Mouse (Mus musculus) MEL (cell line): ENCODE data around the gene Tecta.

Source experiments
- CTCF ChIP-seq, 3 experiments: IDR thresholded peaks in 2 of 3; conservative IDR thresholded peaks in 1 of 3; 2 replicates each; pipeline ENCODE4 v1.5.1; 2011 to 2012; ENCODE audit warnings: low read length in 3 of 3, low read depth in 2 of 3, mild to moderate bottlenecking in 2 of 3, improper control_type of control experiment in 1 of 3, inconsistent platforms in 1 of 3, mixed read lengths in 1 of 3, moderate library complexity in 1 of 3; ENCODE audit not compliant: control insufficient read depth in 1 of 3, insufficient read depth in 1 of 3, poor library complexity in 1 of 3, severe bottlenecking in 1 of 3
- RCOR1 ChIP-seq: IDR thresholded peaks from 2 replicates; pipeline ENCODE4 v1.6.1; 2012; ENCODE audit warnings: low read depth, mild to moderate bottlenecking, inconsistent platforms, low read length, improper control_type of control experiment
- ZMIZ1 ChIP-seq: IDR thresholded peaks from 2 replicates; pipeline ENCODE4 v1.6.1; 2012; ENCODE audit warnings: low read depth, mild to moderate bottlenecking, inconsistent platforms, low read length, improper control_type of control experiment, moderate library complexity

GRCm38 (mm10) chr9:42442100-42442499 is 42.4 kb upstream of the Tecta start:
- TF ChIP-seq CTCF (IDR thresholded peaks at IDR 0.05 in 2 of 3, conservative IDR thresholded peaks at IDR 0.05 in 1 of 3; ENCODE audit: control insufficient read depth in 1 of 3, insufficient read depth in 1 of 3, low read depth in 2 of 3, low read length in 3 of 3, poor library complexity in 1 of 3, severe bottlenecking in 1 of 3), result no peak
- no peak for TF ChIP-seq RCOR1
- no peak for TF ChIP-seq ZMIZ1
